Mouse (Mus musculus) MEL (cell line): Measurements from ENCODE around the gene Mark4.

Experiments
- CTCF ChIP-seq, 3 experiments: IDR thresholded peaks in 2 of 3; conservative IDR thresholded peaks in 1 of 3; 2 replicates each; pipeline ENCODE4 v1.5.1; 2011 to 2012; ENCODE audit warnings: low read length in 3 of 3, low read depth in 2 of 3, mild to moderate bottlenecking in 2 of 3, improper control_type of control experiment in 1 of 3, inconsistent platforms in 1 of 3, mixed read lengths in 1 of 3, moderate library complexity in 1 of 3; ENCODE audit not compliant: control insufficient read depth in 1 of 3, insufficient read depth in 1 of 3, poor library complexity in 1 of 3, severe bottlenecking in 1 of 3
- E2F4 ChIP-seq: IDR thresholded peaks from 2 replicates; pipeline ENCODE4 v1.6.1; 2011; ENCODE audit warnings: low read depth, low read length, improper control_type of control experiment, borderline replicate concordance
- GABPA ChIP-seq: IDR thresholded peaks from 2 replicates; pipeline ENCODE4 v1.6.1; 2012; ENCODE audit warnings: low read depth, mild to moderate bottlenecking, inconsistent platforms, low read length, improper control_type of control experiment, moderate library complexity
- GATA1 ChIP-seq: IDR thresholded peaks from 2 replicates; pipeline ENCODE4 v1.6.1; 2011; ENCODE audit warnings: low read depth, low read length, improper control_type of control experiment
- MAFK ChIP-seq: IDR thresholded peaks from 2 replicates; pipeline ENCODE4 v1.6.1; 2011; ENCODE audit warnings: low read depth, mild to moderate bottlenecking, low read length, improper control_type of control experiment, borderline replicate concordance
- MEF2A ChIP-seq: IDR thresholded peaks from 2 replicates; pipeline ENCODE4 v1.6.1; 2014; ENCODE audit warnings: low read depth, mild to moderate bottlenecking, inconsistent platforms, low read length, improper control_type of control experiment; ENCODE audit not compliant: poor library complexity, insufficient replicate concordance, severe bottlenecking; ENCODE audit errors: extremely low read depth
- MYC ChIP-seq: IDR thresholded peaks from 2 replicates; pipeline ENCODE4 v1.6.1; 2011; ENCODE audit warnings: low read depth, mild to moderate bottlenecking, low read length, improper control_type of control experiment, moderate library complexity
- POLR2A ChIP-seq, 2 experiments: IDR thresholded peaks; 2 replicates each; pipeline ENCODE4 v1.6.1; 2011 to 2012; ENCODE audit warnings: low read length in 2 of 2, mild to moderate bottlenecking in 2 of 2, control low read depth in 1 of 2, improper control_type of control experiment in 1 of 2, low read depth in 1 of 2, moderate library complexity in 1 of 2; ENCODE audit not compliant: control insufficient read depth in 1 of 2, insufficient read depth in 1 of 2, poor library complexity in 1 of 2
- POLR2AphosphoS2 ChIP-seq: IDR thresholded peaks from 2 replicates; pipeline ENCODE4 v1.6.1; 2011; ENCODE audit warnings: low read length, improper control_type of control experiment
- USF1 ChIP-seq: IDR thresholded peaks from 2 replicates; pipeline ENCODE4 v1.6.1; 2014; ENCODE audit warnings: low read depth, mild to moderate bottlenecking, inconsistent platforms, low read length, improper control_type of control experiment, moderate library complexity
- USF2 ChIP-seq, 2 experiments: IDR thresholded peaks; 2 replicates each; pipeline ENCODE4 v1.6.1; 2011 to 2012; ENCODE audit warnings: improper control_type of control experiment in 2 of 2, low read length in 2 of 2, borderline replicate concordance in 1 of 2, inconsistent platforms in 1 of 2, low read depth in 1 of 2, mild to moderate bottlenecking in 1 of 2; ENCODE audit not compliant: insufficient read depth in 1 of 2
- ZC3H11A ChIP-seq: IDR thresholded peaks from 2 replicates; pipeline ENCODE4 v1.6.1; 2012; ENCODE audit warnings: low read depth, mild to moderate bottlenecking, inconsistent platforms, low read length, improper control_type of control experiment
- ZNF384 ChIP-seq: IDR thresholded peaks from 2 replicates; pipeline ENCODE4 v1.6.1; 2012; ENCODE audit warnings: low read depth, mild to moderate bottlenecking, inconsistent platforms, low read length, improper control_type of control experiment

DNA sequence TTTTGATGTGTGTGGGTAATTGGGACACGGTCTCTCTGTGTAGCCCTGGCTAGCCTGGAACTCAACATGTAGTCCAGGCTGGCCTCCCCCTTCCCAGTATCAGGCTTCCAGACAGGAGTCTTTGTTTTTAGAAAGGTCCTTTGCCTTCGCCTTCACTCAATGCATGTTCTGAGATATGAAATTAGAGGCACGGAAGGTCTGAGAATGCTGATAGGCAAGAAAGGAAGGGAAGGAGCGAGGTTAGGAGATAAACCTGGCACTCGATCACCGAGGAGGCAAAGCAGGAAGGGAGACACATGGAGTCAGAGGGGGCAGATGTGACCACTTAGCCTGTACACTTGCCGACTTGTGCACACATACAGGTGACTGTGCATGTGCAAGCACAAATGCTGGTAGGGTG, 27.9 kb upstream of the Mark4 start:
- TF ChIP-seq CTCF (IDR thresholded peaks at IDR 0.05 in 2 of 3, conservative IDR thresholded peaks at IDR 0.05 in 1 of 3; ENCODE audit: control insufficient read depth in 1 of 3, insufficient read depth in 1 of 3, low read depth in 2 of 3, low read length in 3 of 3, poor library complexity in 1 of 3, severe bottlenecking in 1 of 3) (no peak), GATA1 (0 out of 2 replicates have a peak, but pooled peaks have one; percentile 13), USF1 (no peak), USF2 (IDR thresholded peaks at IDR 0.05; ENCODE audit: borderline replicate concordance in 1 of 2, insufficient read depth in 1 of 2, low read depth in 1 of 2, low read length in 2 of 2) (no peak), MEF2A (no peak), POLR2AphosphoS2 (no peak), ZC3H11A (no peak), GABPA (no peak), POLR2A (IDR thresholded peaks at IDR 0.05; ENCODE audit: control insufficient read depth in 1 of 2, insufficient read depth in 1 of 2, low read depth in 1 of 2, low read length in 2 of 2, poor library complexity in 1 of 2) (no peak), ZNF384 (no peak), E2F4 (no peak), MYC (no peak), MAFK (no peak)
